Mouse (Mus musculus): Measurements from ENCODE around the gene Svs3a.
"Not testable (repeated sequence)": the region's sequence is repeated elsewhere in the genome, so short reads cannot be mapped to it uniquely, and the experiment has no call there.

Gene Svs3a

DNA sequence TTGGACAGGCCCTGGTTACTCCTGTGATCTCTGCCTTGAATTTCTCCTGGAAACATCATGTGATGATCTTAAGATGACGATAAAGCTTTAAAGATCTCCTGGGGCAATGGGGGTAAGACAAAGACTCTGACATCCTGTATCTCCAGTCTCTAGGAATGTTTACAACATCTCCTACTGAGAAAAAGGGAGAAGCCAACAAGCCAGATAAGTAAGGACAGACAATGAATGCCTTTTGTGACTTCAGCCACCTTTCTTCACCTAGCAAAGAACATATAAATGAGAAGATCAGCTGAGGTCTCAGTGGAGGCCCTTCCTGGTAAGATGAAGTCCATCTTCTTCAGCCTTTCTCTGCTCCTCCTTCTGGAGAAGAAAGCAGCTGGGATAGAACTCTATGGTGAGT, at the start of gene Svs3a:
TSS of gene Svs3a (plus strand) at position 301 of the 400 bp plus-strand sequence.
- in situ Hi-C loops (cut with MboI, MseI): loop anchor here (10.0 kb wide), 1 partner anchor 1836 kb away; no protein-coding TSS in a partner anchor

DNA sequence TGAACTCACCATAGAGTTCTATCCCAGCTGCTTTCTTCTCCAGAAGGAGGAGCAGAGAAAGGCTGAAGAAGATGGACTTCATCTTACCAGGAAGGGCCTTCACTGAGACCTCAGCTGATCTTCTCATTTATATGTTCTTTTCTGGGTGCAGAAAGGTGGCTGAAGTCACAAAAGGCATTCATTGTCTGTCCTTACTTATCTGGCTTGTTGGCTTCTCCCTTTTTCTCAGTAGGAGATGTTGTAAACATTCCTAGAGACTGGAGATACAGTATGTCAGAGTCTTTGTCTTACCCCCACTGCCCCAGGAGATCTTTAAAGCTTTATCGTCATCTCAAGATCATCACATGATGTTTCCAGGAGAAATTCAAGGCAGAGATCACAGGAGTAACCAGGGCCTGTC, 32.5 kb upstream of the Svs3a start, which contains the start of gene Svs3b:
TSS of gene Svs3b (minus strand) at position 101 of the 400 bp plus-strand sequence.
- in situ Hi-C loops (cut with MboI, MseI): not testable (repeated sequence)

DNA sequence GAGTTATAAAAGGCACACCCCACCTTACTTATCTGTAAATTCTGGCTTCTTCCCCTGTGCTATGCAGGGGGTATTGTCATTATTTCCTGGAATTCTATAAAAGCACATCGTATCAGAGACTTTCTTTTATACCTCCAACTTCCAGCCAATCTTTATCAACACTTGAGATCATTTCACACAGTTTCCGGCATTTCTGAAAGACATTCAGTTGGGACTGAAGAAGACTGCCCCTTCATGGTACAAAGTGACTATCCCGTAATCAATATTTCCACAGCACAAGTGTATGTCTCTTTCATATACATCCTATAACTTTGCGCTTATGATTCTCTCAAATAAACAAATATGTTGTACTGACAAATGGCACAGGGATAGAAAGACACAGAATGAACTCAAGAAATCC, 10.7 kb upstream of the Svs3a start, which contains the start of gene Svs4:
TSS of gene Svs4 (minus strand) at position 101 of the 400 bp plus-strand sequence.
- in situ Hi-C loops (cut with MboI, MseI): no loop called here

DNA sequence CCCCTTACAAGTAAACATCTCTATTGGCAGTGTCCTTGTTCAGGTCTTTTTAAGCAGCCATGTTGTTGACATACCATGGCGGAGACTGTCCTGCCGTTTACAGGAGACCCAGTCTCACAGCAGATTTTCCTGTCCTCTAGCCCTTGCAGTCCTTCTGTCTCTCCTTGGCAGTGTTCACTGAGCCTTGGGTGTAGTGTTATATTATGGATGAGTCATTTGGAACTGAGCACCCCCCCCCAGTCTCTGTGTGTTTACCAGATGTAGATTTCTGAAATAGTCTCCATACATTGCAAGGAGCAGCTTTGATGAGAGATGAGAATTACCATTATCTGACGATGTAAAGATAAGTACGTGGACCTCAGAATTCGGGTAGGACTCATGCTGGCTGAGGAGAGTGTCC, 23.5 kb downstream of the Svs3a start:
- in situ Hi-C loops (cut with MboI, MseI): no loop called here

DNA sequence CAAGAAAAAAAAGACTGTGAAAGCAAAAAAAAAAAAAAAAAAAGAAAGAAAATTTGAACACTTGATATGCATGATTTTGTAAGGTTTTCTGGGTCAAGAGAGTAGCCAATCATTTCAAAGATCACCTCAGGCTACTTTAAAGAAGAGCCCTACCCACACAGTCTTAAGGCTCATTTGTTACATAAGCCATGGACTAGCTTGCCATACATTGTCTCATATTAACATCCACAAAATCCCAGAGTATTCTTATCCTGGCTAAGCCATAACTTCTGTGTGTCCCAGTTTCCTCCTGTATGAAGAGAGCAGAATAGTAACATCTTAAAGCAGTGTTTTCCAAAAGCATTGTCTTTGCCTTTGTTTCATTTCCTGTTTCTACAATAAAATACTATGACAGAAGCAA, 26.4 kb downstream of the Svs3a start:
- in situ Hi-C loops (cut with MboI, MseI): not testable (repeated sequence)

DNA sequence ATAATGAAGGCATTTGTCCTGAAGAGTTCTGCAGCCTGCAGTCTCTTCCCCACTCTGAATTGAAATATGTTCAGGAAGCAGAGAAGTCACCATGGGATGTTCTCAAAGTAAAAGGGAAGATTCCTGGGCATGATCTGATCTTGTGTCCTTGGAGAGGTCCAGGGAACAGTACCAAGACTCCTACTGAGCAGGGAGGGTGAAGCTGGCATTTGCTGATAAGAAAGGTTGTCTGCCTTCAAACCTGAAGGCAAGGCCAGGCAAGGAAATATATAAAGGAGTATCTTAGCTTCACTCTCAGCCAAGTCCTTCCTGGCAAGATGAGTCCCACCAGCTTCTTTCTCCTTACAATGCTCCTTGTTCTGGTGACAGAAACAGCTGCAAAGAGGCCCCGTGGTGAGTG, 27.4 kb downstream of the Svs3a start, which contains the start of gene Svs6:
TSS of gene Svs6 (plus strand) at position 301 of the 400 bp plus-strand sequence.
- in situ Hi-C loops (cut with MboI, MseI): not testable (repeated sequence)

DNA sequence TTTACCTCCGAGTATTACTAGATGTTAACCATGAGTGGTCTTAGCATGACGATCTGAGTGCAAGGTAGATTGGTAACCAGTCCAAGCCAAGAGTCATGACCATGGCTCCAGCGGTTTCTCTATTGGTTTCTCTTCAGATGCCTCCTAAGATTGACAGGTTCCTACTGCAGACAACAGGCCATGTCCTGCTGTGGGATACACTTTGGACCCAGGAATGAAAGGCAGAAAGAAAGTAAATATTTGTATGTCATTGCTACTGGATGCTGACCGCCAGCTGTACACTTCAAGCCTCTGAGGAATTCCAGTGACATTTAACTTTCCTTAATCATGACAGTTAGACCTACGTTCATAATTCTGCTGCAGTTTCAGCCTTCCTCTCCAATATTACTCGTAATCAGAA, 31.9 kb downstream of the Svs3a start:
- in situ Hi-C loops (cut with MboI, MseI): no loop called here

DNA sequence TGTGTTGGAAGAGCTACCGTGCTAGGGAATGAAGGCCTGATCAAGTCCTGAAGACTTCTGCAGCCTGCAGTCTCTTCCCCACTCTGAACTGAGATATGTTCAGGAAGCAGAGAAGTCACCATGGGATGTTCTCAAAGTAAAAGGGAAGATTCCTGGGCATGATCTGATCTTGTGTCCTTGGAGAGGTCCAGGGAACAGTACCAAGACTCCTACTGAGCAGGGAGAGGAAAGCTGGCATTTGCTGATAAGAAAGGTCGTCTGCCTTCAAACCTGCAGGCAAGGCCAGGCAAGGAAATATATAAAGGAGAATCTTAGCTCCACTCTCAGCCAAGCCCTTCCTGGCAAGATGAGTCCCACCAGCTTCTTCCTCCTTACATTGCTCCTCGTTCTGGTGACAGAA, 43.4 kb downstream of the Svs3a start, which contains the start of gene Svs5:
TSS of gene Svs5 (plus strand) at position 301 of the 400 bp plus-strand sequence.
- in situ Hi-C loops (cut with MboI, MseI): not testable (repeated sequence)

Data from regulatory T cell (primary cell).